Mouse (Mus musculus): ENCODE data around the gene Myo1g. TPM values are rescaled to one million over a fixed set of nuclear protein-coding genes. Genes with fewer than 3 reads are reported as not detected.

Myo1g gene
- polyA plus RNA-seq (2015; fragmentation: Nextera tagmentation; extraction: Ambion mirVana), result 0.77 and 0.85 TPM in 2 replicates

- 73% methylated on average over 7 of the region's 7 CpGs for WGBS
- no peak for TF ChIP-seq EP300 (optimal IDR thresholded peaks at IDR 0.05)
- no peak for TF ChIP-seq CTCF (IDR thresholded peaks at IDR 0.05; ENCODE audit: low read depth)
- Histone ChIP-seq H3K27ac (replicated peaks) (no peak within 1 kb of the TSS), H3K36me3 (ENCODE audit: control insufficient read depth, insufficient read depth, low read length) (peaks cover 9% of the 10 kb centered on the region), H3K9ac (ENCODE audit: low read length) (no peak within 1 kb of the TSS), H3K27me3 (ENCODE audit: control insufficient read depth, insufficient read depth, low read length) (no peaks in the 10 kb centered on the region), H3K4me1 (replicated peaks; ENCODE audit: control insufficient read depth, insufficient read depth) (no peaks in the 10 kb centered on the region), H3K4me2 (replicated peaks; ENCODE audit: low read depth) (no peak within 1 kb of the TSS), H3K4me3 (ENCODE audit: low read depth, low read length) (no peak within 1 kb of the TSS), H3K9me3 (ENCODE audit: control insufficient read depth, low read length) (no peaks in the 10 kb centered on the region)
- DNase-seq (ENCODE audit: low spot score), result no peak
- ATAC-seq (ENCODE audit: low FRiP score, low TSS enrichment), result 0 out of 2 replicates have a peak, but pooled peaks have one; percentile 28
Observed at GRCm38 (mm10) chr11:6520507-6521173, at the start of gene Myo1g. Myo1g (minus strand) TSS chr11:6520965.

DNA sequence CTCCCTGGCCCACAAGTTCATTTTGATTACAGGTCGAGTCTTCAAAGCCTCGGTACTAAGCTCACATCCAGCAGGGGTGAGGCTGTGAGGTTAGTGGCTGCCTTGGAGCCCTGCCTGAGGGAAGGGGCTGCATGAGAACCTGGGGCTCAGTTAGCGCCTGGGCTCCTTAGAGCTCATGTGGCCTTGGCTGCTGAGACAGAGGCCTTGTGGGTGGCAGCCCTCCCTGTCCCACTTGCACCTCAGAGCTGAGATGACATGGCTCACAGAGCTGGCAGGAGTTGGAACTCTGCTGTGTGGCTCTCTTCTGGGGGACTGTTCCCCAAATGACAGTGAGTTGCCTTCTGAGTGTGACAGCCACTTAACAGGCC, 48.6 kb upstream of the Myo1g start:
- Histone ChIP-seq H3K9me3 (ENCODE audit: control insufficient read depth, low read length) (no peaks in the 10 kb centered on the region), H3K4me2 (replicated peaks; ENCODE audit: low read depth) (0 out of 2 replicates have a peak overlapping the region, but pooled peaks have one; percentile 18), H3K27me3 (ENCODE audit: control insufficient read depth, insufficient read depth, low read length) (no peaks in the 10 kb centered on the region), H3K27ac (replicated peaks) (peak overlapping the region; percentile 73; the same call in 1 of the 2 replicates), H3K36me3 (ENCODE audit: control insufficient read depth, insufficient read depth, low read length) (no peaks in the 10 kb centered on the region), H3K4me3 (ENCODE audit: low read depth, low read length) (peak overlapping the region; percentile 4; the same call in 1 of the 2 replicates), H3K9ac (ENCODE audit: low read length) (no peak overlapping the region), H3K4me1 (replicated peaks; ENCODE audit: control insufficient read depth, insufficient read depth) (no peaks in the 10 kb centered on the region)
- DNase-seq (ENCODE audit: low spot score), result no peak
- ATAC-seq (ENCODE audit: low FRiP score, low TSS enrichment), result 0 out of 2 replicates have a peak, but pooled peaks have one; percentile 15
- no peak for TF ChIP-seq CTCF (IDR thresholded peaks at IDR 0.05; ENCODE audit: low read depth)
- 45% methylated on average over 3 of the region's 3 CpGs for WGBS

DNA sequence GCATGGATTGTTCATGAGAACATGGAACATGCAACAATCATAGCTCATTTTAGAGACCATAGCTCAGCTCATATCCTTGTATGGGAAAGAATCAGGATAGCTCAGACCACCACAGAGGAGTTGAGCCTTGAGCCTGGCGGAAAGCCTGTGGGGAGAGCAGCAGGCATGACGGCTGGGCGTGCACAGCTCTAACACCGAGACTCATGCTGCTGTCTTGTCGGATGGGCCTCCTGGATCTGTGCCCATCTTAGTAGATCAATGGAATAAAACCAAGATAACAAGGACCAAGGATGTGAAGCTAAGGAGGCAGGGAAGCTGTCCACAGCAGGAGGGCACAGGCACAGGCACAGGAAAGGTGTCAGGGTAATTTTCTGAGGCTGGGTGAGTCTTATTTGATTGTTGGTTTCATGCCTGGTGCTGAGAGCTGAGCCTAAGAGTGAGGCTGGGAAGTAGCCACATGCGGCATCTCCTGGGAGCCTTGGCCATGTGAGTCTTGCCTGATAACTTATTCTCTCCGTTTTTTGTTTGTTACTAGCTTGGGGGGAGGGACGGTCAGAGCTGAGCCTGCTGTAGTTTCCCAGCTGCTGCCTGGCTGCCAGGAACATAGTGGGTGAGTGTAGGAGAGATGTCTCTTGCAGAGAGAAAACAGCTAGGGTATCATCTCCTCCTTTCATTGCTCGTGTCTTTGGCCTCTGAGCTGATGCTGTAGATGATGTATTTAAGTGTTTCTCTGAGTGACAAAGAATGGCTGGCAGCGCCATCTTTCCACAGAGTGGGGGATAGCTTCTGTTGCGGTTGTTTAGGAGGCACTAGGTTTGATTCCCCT, 48.0 kb upstream of the Myo1g start:
- H3K9me3 ChIP-seq (ENCODE audit: control insufficient read depth, low read length), result no peaks in the 10 kb centered on the region
- ATAC-seq (ENCODE audit: low FRiP score, low TSS enrichment) (peak; percentile 59), DNase-seq (ENCODE audit: low spot score) (no peak)
- WGBS, result 44% methylated on average over 11 of the region's 11 CpGs
- H3K9ac ChIP-seq (ENCODE audit: low read length), result 0 out of 2 replicates have a peak overlapping the region, but pooled peaks have one; percentile 35
- TF ChIP-seq EP300 (optimal IDR thresholded peaks at IDR 0.05), result no peak
- TF ChIP-seq CTCF (IDR thresholded peaks at IDR 0.05; ENCODE audit: low read depth), result peak; percentile 59
- peak overlapping the region; percentile 18 for H3K4me2 ChIP-seq (replicated peaks; ENCODE audit: low read depth)
- peak overlapping the region; percentile 73 for H3K27ac ChIP-seq (replicated peaks)
- H3K4me3 ChIP-seq (ENCODE audit: low read depth, low read length), result peak overlapping the region; percentile 4; the same call in 1 of the 2 replicates
- H3K4me1 ChIP-seq (replicated peaks; ENCODE audit: control insufficient read depth, insufficient read depth), result no peaks in the 10 kb centered on the region
- no peaks in the 10 kb centered on the region for H3K36me3 ChIP-seq (ENCODE audit: control insufficient read depth, insufficient read depth, low read length)
- no peaks in the 10 kb centered on the region for H3K27me3 ChIP-seq (ENCODE audit: control insufficient read depth, insufficient read depth, low read length)

GRCm38 (mm10) chr11:6567951-6568350, 47.2 kb upstream of the Myo1g start:
- Histone ChIP-seq H3K27me3 (ENCODE audit: control insufficient read depth, insufficient read depth, low read length) (no peaks in the 10 kb centered on the region), H3K9me3 (ENCODE audit: control insufficient read depth, low read length) (no peaks in the 10 kb centered on the region), H3K27ac (replicated peaks) (peak overlapping the region; percentile 63), H3K4me3 (ENCODE audit: low read depth, low read length) (no peak overlapping the region), H3K4me1 (replicated peaks; ENCODE audit: control insufficient read depth, insufficient read depth) (no peaks in the 10 kb centered on the region), H3K9ac (ENCODE audit: low read length) (no peak overlapping the region), H3K36me3 (ENCODE audit: control insufficient read depth, insufficient read depth, low read length) (no peaks in the 10 kb centered on the region), H3K4me2 (replicated peaks; ENCODE audit: low read depth) (no peak overlapping the region)
- 81% methylated on average over 8 of the region's 8 CpGs for WGBS
- DNase-seq (ENCODE audit: low spot score) (no peak), ATAC-seq (ENCODE audit: low FRiP score, low TSS enrichment) (no peak; the same call in 1 of the 2 replicates)
- TF ChIP-seq EP300 (optimal IDR thresholded peaks at IDR 0.05), result no peak
- no peak for TF ChIP-seq CTCF (IDR thresholded peaks at IDR 0.05; ENCODE audit: low read depth)

DNA sequence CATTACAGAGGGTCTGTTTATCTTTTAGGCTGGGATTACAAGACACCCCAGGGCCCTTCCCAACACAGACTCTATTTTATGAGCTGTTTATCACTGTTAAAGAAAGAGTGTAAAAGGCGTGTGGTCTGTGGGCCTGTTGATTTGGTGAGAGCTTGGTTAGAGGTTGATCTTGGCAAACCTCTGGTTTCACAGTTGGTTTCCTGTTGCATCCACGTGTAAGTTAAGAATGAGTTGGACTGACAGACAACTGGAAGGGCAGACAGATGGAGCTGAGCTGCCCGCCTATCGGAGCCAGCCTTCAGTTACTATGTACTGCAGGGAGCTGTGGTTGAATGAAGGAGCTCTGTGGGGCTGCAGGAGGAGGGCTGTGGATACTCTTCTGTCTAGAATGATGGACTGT, 45.7 kb upstream of the Myo1g start:
- no peak for ATAC-seq (ENCODE audit: low FRiP score, low TSS enrichment)
- TF ChIP-seq EP300 (optimal IDR thresholded peaks at IDR 0.05), result no peak
- TF ChIP-seq CTCF (IDR thresholded peaks at IDR 0.05; ENCODE audit: low read depth), result no peak
- no peaks in the 10 kb centered on the region for H3K4me1 ChIP-seq (replicated peaks; ENCODE audit: control insufficient read depth, insufficient read depth)
- no peak overlapping the region for H3K9ac ChIP-seq (ENCODE audit: low read length)
- DNase-seq (ENCODE audit: low spot score), result no peak
- no peaks in the 10 kb centered on the region for H3K36me3 ChIP-seq (ENCODE audit: control insufficient read depth, insufficient read depth, low read length)
- 84% methylated on average over 4 of the region's 4 CpGs for WGBS
- H3K9me3 ChIP-seq (ENCODE audit: control insufficient read depth, low read length), result no peaks in the 10 kb centered on the region
- no peak overlapping the region for H3K4me3 ChIP-seq (ENCODE audit: low read depth, low read length)
- no peaks in the 10 kb centered on the region for H3K27me3 ChIP-seq (ENCODE audit: control insufficient read depth, insufficient read depth, low read length)
- no peak overlapping the region for H3K4me2 ChIP-seq (replicated peaks; ENCODE audit: low read depth)
- H3K27ac ChIP-seq (replicated peaks), result no peak overlapping the region

Data from stomach, postnatal 0 days (tissue).